Mouse (Mus musculus) embryonic facial prominence, embryonic 12.5 days (tissue): ENCODE data around the gene Ppp1r27. TPM values are rescaled to one million over a fixed set of nuclear protein-coding genes. Genes with fewer than 3 reads are reported as not detected.

Experiments used
- ATAC-seq: fragments of 200-750 bp; cut with Nextera tagmentation; 2 replicates; pipeline ENCODE4 v1.8.0; 2017; ENCODE audit not compliant: insufficient number of reproducible peaks, insufficient read depth, low FRiP score, low TSS enrichment
- H3K27ac ChIP-seq: fragments of 300-500 bp; sonication (generic); 2 replicates; pipeline ENCODE4 v1.5.1; 2016; ENCODE audit warnings: mild to moderate bottlenecking
- H3K27me3 ChIP-seq: fragments of 300-500 bp; sonication (generic); 2 replicates; pipeline ENCODE4 v1.6.1; 2016; ENCODE audit warnings: mild to moderate bottlenecking, moderate library complexity
- H3K36me3 ChIP-seq: fragments of 300-500 bp; sonication (generic); 2 replicates; pipeline ENCODE4 v1.6.1; 2016; ENCODE audit warnings: mild to moderate bottlenecking
- H3K4me1 ChIP-seq: fragments of 300-500 bp; sonication (generic); 2 replicates; pipeline ENCODE4 v1.6.1; 2016
- H3K4me2 ChIP-seq: fragments of 300-500 bp; sonication (generic); replicated peaks from 2 replicates; pipeline ENCODE4 v1.6.1; 2016; ENCODE audit warnings: mild to moderate bottlenecking, moderate library complexity
- H3K4me3 ChIP-seq: fragments of 300-500 bp; sonication (generic); 2 replicates; pipeline ENCODE4 v1.5.1; 2016; ENCODE audit warnings: mild to moderate bottlenecking
- H3K9ac ChIP-seq: fragments of 300-500 bp; sonication (generic); 2 replicates; pipeline ENCODE4 v1.6.1; 2016; ENCODE audit warnings: mild to moderate bottlenecking, moderate library complexity
- H3K9me3 ChIP-seq: fragments of 300-500 bp; sonication (generic); 2 replicates; pipeline ENCODE4 v1.6.1; 2016; ENCODE audit warnings: mild to moderate bottlenecking, moderate library complexity
- WGBS: fragments of 180-500 bp; shearing (Covaris S2); methylation state at CpG from one replicate; pipeline ENCODE4 v1.1.7; 2016; 5-methylcytosine and 5-hydroxymethylcytosine counted together
- polyA plus RNA-seq: library from polyadenylated mRNA; unstranded; fragments of >200 nt; fragmentation: Nextera tagmentation; extraction: Ambion mirVana; gene quantifications from 2 replicates; pipeline ENCODE4 v1.2.1, GENCODE M21; 2016

Gene Ppp1r27
- polyA plus RNA-seq, 1 experiment from 2014 or later: 0.36 TPM

DNA sequence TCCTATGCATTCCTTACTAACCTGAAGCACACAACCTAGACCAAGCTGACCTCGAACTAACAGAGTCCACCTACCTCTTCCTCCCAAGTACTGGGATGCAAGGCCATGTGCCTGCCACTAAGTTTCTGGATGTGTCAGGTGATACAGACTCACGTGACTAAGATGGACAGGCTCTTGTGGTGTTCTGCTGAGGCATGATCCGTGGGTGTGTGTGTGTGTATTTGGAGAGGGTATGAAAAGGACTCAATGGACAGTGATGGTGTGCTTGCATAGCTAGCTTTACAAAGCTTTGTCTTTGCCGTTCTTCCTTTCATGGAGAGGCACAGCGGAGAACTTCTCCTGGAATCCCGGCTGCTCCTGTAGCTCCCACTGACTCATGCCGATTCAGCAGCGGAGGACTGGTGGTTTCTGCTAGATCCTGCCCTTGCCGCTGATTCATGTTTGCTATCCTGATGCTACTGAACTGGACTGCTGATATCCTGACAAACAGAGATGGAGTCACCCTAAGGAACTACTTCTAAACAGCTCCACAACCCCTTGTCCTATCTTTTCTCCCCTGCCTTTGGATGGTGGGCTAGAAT lies 42.6 kb downstream of the Ppp1r27 start:
- no peak overlapping the region for H3K27ac ChIP-seq

DNA sequence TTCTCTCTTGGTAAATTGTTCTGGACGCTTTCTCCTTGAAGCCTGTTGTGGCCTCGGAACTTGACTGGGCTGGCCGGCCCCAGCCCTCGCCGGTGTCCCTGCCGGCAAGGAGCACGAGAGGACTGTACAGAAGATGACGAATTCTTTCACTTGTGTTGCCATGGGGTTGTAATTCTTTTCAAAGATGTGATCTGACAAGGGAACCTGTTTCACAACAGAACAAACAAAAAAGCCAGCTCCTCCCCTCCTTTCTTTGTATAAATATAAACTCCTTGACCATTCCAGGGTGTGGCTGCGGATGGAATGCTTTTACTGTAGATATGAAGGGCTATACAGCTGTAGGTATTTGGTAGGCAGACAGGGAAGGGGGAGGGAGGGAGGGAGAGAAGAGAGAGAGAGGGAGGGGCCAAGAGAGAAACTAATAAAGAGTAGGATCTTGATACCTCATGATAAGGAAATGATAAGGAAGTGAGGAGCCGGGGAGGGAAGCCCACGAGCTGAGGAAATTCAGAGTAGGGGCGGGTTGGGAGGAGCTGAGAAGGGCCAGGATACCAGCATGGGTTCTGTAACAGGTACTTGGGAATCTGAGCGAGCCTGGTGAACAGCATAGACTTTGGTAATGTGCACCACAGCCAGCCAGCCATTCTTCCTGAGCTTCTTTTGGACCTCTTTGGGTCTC lies 43.2 kb downstream of the Ppp1r27 start:
- Histone ChIP-seq H3K9ac (no peak overlapping the region), H3K36me3 (no peaks in the 10 kb centered on the region), H3K9me3 (no peaks in the 10 kb centered on the region), H3K4me1 (peaks cover 6% of the 10 kb centered on the region), H3K27ac (no peak overlapping the region), H3K4me2 (no peak overlapping the region), H3K27me3 (no peaks in the 10 kb centered on the region), H3K4me3 (no peak overlapping the region)
- 81% methylated on average over 13 of the region's 13 CpGs for WGBS
- ATAC-seq: no peak

More for the DNA sequence above, 42.6 kb downstream of the Ppp1r27 start:
- Histone ChIP-seq H3K4me3 (no peak overlapping the region), H3K27me3 (no peaks in the 10 kb centered on the region), H3K9me3 (no peaks in the 10 kb centered on the region), H3K9ac (no peak overlapping the region), H3K4me2 (no peak overlapping the region), H3K36me3 (no peaks in the 10 kb centered on the region), H3K4me1 (peaks cover 6% of the 10 kb centered on the region)
- ATAC-seq: no peak
- WGBS: 89% methylated on average over 9 of the region's 9 CpGs

DNA sequence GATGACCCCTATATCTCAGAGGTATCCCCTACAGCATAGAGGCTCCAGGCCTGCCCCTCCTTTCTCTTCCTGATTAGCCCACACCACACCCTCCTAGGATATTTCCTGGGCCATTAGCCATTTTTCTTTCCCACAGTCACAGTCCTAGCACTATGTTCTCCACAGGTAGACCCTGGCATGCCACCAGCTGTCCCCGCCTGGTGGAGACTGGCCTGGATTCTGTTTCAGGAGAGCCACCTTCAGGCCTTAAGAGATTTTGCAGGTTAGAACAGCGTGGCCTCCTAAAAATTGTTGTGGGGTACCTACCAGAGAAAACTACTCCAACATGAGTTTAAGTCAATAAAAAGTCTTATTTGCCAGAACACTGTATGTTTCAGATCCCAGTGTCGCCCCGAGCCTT lies 44.0 kb downstream of the Ppp1r27 start:
- 70% methylated on average over 4 of the region's 4 CpGs for WGBS
- Histone ChIP-seq H3K9me3 (no peaks in the 10 kb centered on the region), H3K27me3 (no peaks in the 10 kb centered on the region), H3K4me1 (peaks cover 6% of the 10 kb centered on the region), H3K27ac (no peak overlapping the region), H3K4me3 (no peak overlapping the region), H3K4me2 (no peak overlapping the region), H3K9ac (no peak overlapping the region), H3K36me3 (no peaks in the 10 kb centered on the region)
- ATAC-seq: no peak

DNA sequence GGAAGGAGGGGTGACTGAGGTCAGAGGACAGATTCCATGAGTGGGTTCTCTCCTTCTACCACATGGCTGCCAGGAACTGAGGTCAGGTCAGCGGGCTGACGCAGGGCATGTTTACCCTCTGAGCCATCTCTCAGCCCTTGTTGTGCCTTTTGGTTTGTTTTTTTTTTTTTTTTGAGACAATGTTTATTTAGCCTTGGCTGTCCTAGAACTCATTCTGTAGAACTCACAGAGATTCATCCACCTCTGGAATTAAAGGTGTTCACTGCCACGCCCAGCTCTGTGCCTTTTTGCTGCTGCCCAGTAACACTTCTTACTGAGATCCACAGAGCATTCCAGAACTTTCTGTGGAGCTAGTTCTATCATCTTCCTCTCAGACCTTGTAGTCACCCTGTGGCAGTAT lies 45.3 kb downstream of the Ppp1r27 start:
- no peak overlapping the region for H3K4me2 ChIP-seq
- 81% methylated on average over 3 of the region's 3 CpGs for WGBS

GRCm38 (mm10) chr11:120501701-120502100 lies 49.2 kb downstream of the Ppp1r27 start:
- Histone ChIP-seq H3K27me3 (no peaks in the 10 kb centered on the region), H3K4me1 (no peaks in the 10 kb centered on the region), H3K9ac (no peak overlapping the region), H3K9me3 (no peaks in the 10 kb centered on the region), H3K27ac (no peak overlapping the region), H3K4me2 (no peak overlapping the region), H3K36me3 (peaks cover 27% of the 10 kb centered on the region), H3K4me3 (no peak overlapping the region)
- WGBS: 87% methylated on average over 4 of the region's 4 CpGs
- no peak for ATAC-seq

More for the DNA sequence above, 45.3 kb downstream of the Ppp1r27 start:
- H3K36me3 ChIP-seq: no peaks in the 10 kb centered on the region
- H3K9me3 ChIP-seq: no peaks in the 10 kb centered on the region
- no peaks in the 10 kb centered on the region for H3K27me3 ChIP-seq
- H3K9ac ChIP-seq: no peak overlapping the region
- no peak overlapping the region for H3K27ac ChIP-seq
- H3K4me1 ChIP-seq: peaks cover 5% of the 10 kb centered on the region
- no peak for ATAC-seq
- H3K4me3 ChIP-seq: no peak overlapping the region

GRCm38 (mm10) chr11:120501018-120501417 lies 49.9 kb downstream of the Ppp1r27 start:
- Histone ChIP-seq H3K27ac (no peak overlapping the region), H3K9me3 (no peaks in the 10 kb centered on the region), H3K27me3 (no peaks in the 10 kb centered on the region), H3K36me3 (peaks cover 34% of the 10 kb centered on the region), H3K4me3 (no peak overlapping the region), H3K4me1 (no peaks in the 10 kb centered on the region), H3K9ac (no peak overlapping the region), H3K4me2 (no peak overlapping the region)
- WGBS: 57% methylated on average over 6 of the region's 6 CpGs
- no peak for ATAC-seq

- Histone ChIP-seq H3K4me3 (no peak overlapping the region), H3K36me3 (peaks cover 39% of the 10 kb centered on the region), H3K9me3 (no peaks in the 10 kb centered on the region), H3K4me2 (no peak overlapping the region), H3K4me1 (no peaks in the 10 kb centered on the region), H3K9ac (no peak overlapping the region), H3K27me3 (no peaks in the 10 kb centered on the region), H3K27ac (no peak overlapping the region)
- no peak for ATAC-seq
- WGBS: 18% methylated on average over 3 of the region's 3 CpGs
These were observed 50.6 kb downstream of the Ppp1r27 start for GRCm38 (mm10) chr11:120500357-120500756.

Other genes starting within 250 kb of the Ppp1r27 start
- 3,148 and 3,183 TPM in 2 replicates for gene Actg1, start 202.6 kb downstream of the Ppp1r27 start, polyA plus RNA-seq
- gene Fscn2, start 189.6 kb downstream of the Ppp1r27 start, polyA plus RNA-seq: 0.61 and 0.78 TPM in 2 replicates
- 44.6 and 48.3 TPM in 2 replicates for gene Faap100, start 172.4 kb downstream of the Ppp1r27 start, polyA plus RNA-seq
- 48.8 and 52.9 TPM in 2 replicates for gene Nploc4, start 113.4 kb downstream of the Ppp1r27 start, polyA plus RNA-seq
- 2.1 and 3.6 TPM in 2 replicates for gene Tspan10, start 108.5 kb downstream of the Ppp1r27 start, polyA plus RNA-seq
- gene Pde6g, start 97.6 kb downstream of the Ppp1r27 start, polyA plus RNA-seq: 0.28 TPM in 1 of 2 replicates, not detected in the other
- 11.2 and 12.0 TPM in 2 replicates for gene Oxld1, start 93.1 kb downstream of the Ppp1r27 start, polyA plus RNA-seq
- gene Ccdc137, start 93.0 kb downstream of the Ppp1r27 start, polyA plus RNA-seq: 41.8 and 42.2 TPM in 2 replicates
- gene Arl16, start 83.5 kb downstream of the Ppp1r27 start, polyA plus RNA-seq: 62.9 and 64.2 TPM in 2 replicates
- 126 and 128 TPM in 2 replicates for gene Mrpl12, start 66.5 kb downstream of the Ppp1r27 start, polyA plus RNA-seq
- gene Slc25a10, start 59.3 kb downstream of the Ppp1r27 start, polyA plus RNA-seq: 52.6 and 57.4 TPM in 2 replicates
- 1.7 and 2.1 TPM in 2 replicates for gene Gcgr, start 20.4 kb downstream of the Ppp1r27 start, polyA plus RNA-seq
- gene Mcrip1, start 1.4 kb downstream of the Ppp1r27 start, polyA plus RNA-seq: 234 and 242 TPM in 2 replicates
- gene P4hb, start 22.1 kb upstream of the Ppp1r27 start, polyA plus RNA-seq: 622 and 637 TPM in 2 replicates
- gene Arhgdia, start 30.5 kb upstream of the Ppp1r27 start, polyA plus RNA-seq: 561 and 568 TPM in 2 replicates
- 683 and 688 TPM in 2 replicates for gene Alyref, start 47.2 kb upstream of the Ppp1r27 start, polyA plus RNA-seq
- 191 and 198 TPM in 2 replicates for gene Anapc11, start 47.3 kb upstream of the Ppp1r27 start, polyA plus RNA-seq
- gene Npb, start 57.3 kb upstream of the Ppp1r27 start, polyA plus RNA-seq: 0.99 TPM in 1 of 2 replicates, not detected in the other
- gene Pcyt2, start 66.8 kb upstream of the Ppp1r27 start, polyA plus RNA-seq: 143 and 147 TPM in 2 replicates
- 29.7 and 30.4 TPM in 2 replicates for gene Sirt7, start 74.1 kb upstream of the Ppp1r27 start, polyA plus RNA-seq
- gene Mafg, start 82.5 kb upstream of the Ppp1r27 start, polyA plus RNA-seq: 33.6 and 34.8 TPM in 2 replicates
- gene Pycr1, start 92.6 kb upstream of the Ppp1r27 start, polyA plus RNA-seq: 25.3 and 26.5 TPM in 2 replicates
- 0.47 TPM in 1 of 2 replicates, not detected in the other for gene Myadml2, start 97.0 kb upstream of the Ppp1r27 start, polyA plus RNA-seq
- 5.1 and 6.3 TPM in 2 replicates for gene Notum, start 110.0 kb upstream of the Ppp1r27 start, polyA plus RNA-seq
- 131 and 139 TPM in 2 replicates for gene Aspscr1, start 121.8 kb upstream of the Ppp1r27 start, polyA plus RNA-seq
- 131 TPM in 2 replicates for gene Cenpx, start 162.6 kb upstream of the Ppp1r27 start, polyA plus RNA-seq
- 77.5 and 83.7 TPM in 2 replicates for gene Lrrc45, start 162.8 kb upstream of the Ppp1r27 start, polyA plus RNA-seq
- gene Rac3, start 170.3 kb upstream of the Ppp1r27 start, polyA plus RNA-seq: 59.7 and 62.8 TPM in 2 replicates
- gene Dcxr, start 176.1 kb upstream of the Ppp1r27 start, polyA plus RNA-seq: 11.5 and 12.3 TPM in 2 replicates
- 5.9 and 6.1 TPM in 2 replicates for gene Cbr2, start 181.0 kb upstream of the Ppp1r27 start, polyA plus RNA-seq
- gene Hmga1b, start 211.7 kb upstream of the Ppp1r27 start, polyA plus RNA-seq: 4.2 and 5.8 TPM in 2 replicates
- 47.0 and 47.2 TPM in 2 replicates for gene Rfng, start 233.1 kb upstream of the Ppp1r27 start, polyA plus RNA-seq
- gene Gps1, start 233.1 kb upstream of the Ppp1r27 start, polyA plus RNA-seq: 243 and 245 TPM in 2 replicates
- 66.1 and 70.5 TPM in 2 replicates for gene Dus1l, start 245.3 kb upstream of the Ppp1r27 start, polyA plus RNA-seq